Mouse (Mus musculus): Measurements from ENCODE around the gene Gm5538. TPM values are rescaled to one million over a fixed set of nuclear protein-coding genes. Genes with fewer than 3 reads are reported as not detected.
A peak's percentile ranks its signal among the peaks of the same experiment; 100 is the strongest.

Gene Gm5538
- total RNA-seq (2021), result not detected
- long read RNA-seq, experiment 1, result 0 reads
- long read RNA-seq, experiment 2, result 0 reads

- intact Hi-C loops (cut with DNase I), result no loop called here
- no peak for DNase-seq
Observed at GRCm38 (mm10) chr3:59729490-59729889, at the start of gene Gm5538. TSS of gene Gm5538 (plus strand) at chr3:59729790.

- DNase-seq, result no peak
- intact Hi-C loops (cut with DNase I), result no loop called here
Observed at GRCm38 (mm10) chr3:59697391-59697790, 32.2 kb upstream of the Gm5538 start.

GRCm38 (mm10) chr3:59702614-59703110 is 26.9 kb upstream of the Gm5538 start:
- intact Hi-C loops (cut with DNase I), result no loop called here
- no peak for DNase-seq

- no peak for DNase-seq
- intact Hi-C loops (cut with DNase I), result loop anchor here (5.0 kb wide), 1 partner anchor 418 kb away; no protein-coding TSS in a partner anchor
Observed at GRCm38 (mm10) chr3:59739866-59740265, 10.3 kb downstream of the Gm5538 start.

- DNase-seq, result peak in 1 of 2 experiments; percentile 5
- intact Hi-C loops (cut with DNase I), result loop anchor here (5.0 kb wide), 1 partner anchor 422 kb away; no protein-coding TSS in a partner anchor
Observed at GRCm38 (mm10) chr3:59744181-59744580, 14.6 kb downstream of the Gm5538 start.

Other genes with a start within 250 kb of the Gm5538 start
- not detected for gene Gm8298, start 131.3 kb downstream of the Gm5538 start, total RNA-seq (2021)
- not detected for gene C130079G13Rik, start 195.4 kb downstream of the Gm5538 start, total RNA-seq (2021)